Mouse (Mus musculus): ENCODE measurements around the gene Cidec. TPM values are rescaled to one million over a fixed set of nuclear protein-coding genes. Genes with fewer than 3 reads are reported as not detected.

The Cidec gene
- polyA plus RNA-seq, 1 experiment from 2014 or later = not detected

- Histone ChIP-seq H3K4me2 (peak overlapping the region; percentile 78), H3K36me3 (no peaks in the 10 kb centered on the region), H3K9me3 (no peaks in the 10 kb centered on the region), H3K27ac (no peak overlapping the region), H3K27me3 (peaks cover 28% of the 10 kb centered on the region), H3K4me1 (peaks cover 34% of the 10 kb centered on the region), H3K4me3 (peak overlapping the region; percentile 44), H3K9ac (0 out of 2 replicates have a peak overlapping the region, but pooled peaks have one; percentile 23)
- no peak for ATAC-seq (ENCODE audit: insufficient number of reproducible peaks, low FRiP score, low TSS enrichment, low read depth)
- WGBS = 2% methylated on average over 31 of the region's 31 CpGs
Observed at GRCm38 (mm10) chr6:113469432-113469831, 33.9 kb upstream of the Cidec start.

GRCm38 (mm10) chr6:113469021-113469420, 33.5 kb upstream of the Cidec start:
- H3K4me3 ChIP-seq = peak overlapping the region; percentile 44
- H3K27ac ChIP-seq = no peak overlapping the region
- 5% methylated on average over 9 of the region's 9 CpGs for WGBS
- H3K4me2 ChIP-seq = peak overlapping the region; percentile 78
- peaks cover 34% of the 10 kb centered on the region for H3K4me1 ChIP-seq
- no peak overlapping the region for H3K9ac ChIP-seq
- H3K36me3 ChIP-seq = no peaks in the 10 kb centered on the region
- H3K9me3 ChIP-seq = no peaks in the 10 kb centered on the region
- H3K27me3 ChIP-seq = peaks cover 26% of the 10 kb centered on the region
- ATAC-seq (ENCODE audit: insufficient number of reproducible peaks, low FRiP score, low TSS enrichment, low read depth) = no peak

GRCm38 (mm10) chr6:113468512-113468911, 33.0 kb upstream of the Cidec start:
- Histone ChIP-seq H3K4me1 (peaks cover 34% of the 10 kb centered on the region), H3K27ac (no peak overlapping the region), H3K36me3 (no peaks in the 10 kb centered on the region), H3K27me3 (peaks cover 23% of the 10 kb centered on the region), H3K9me3 (no peaks in the 10 kb centered on the region), H3K4me2 (no peak overlapping the region), H3K9ac (no peak overlapping the region), H3K4me3 (no peak overlapping the region)
- WGBS = 63% methylated on average over 3 of the region's 3 CpGs
- no peak for ATAC-seq (ENCODE audit: insufficient number of reproducible peaks, low FRiP score, low TSS enrichment, low read depth)

GRCm38 (mm10) chr6:113465602-113466001, 30.0 kb upstream of the Cidec start:
- H3K9ac ChIP-seq = no peak overlapping the region
- 71% methylated on average over 5 of the region's 5 CpGs for WGBS

GRCm38 (mm10) chr6:113464040-113464439, 28.5 kb upstream of the Cidec start:
- 62% methylated on average over 7 of the region's 7 CpGs for WGBS
- peaks cover 4% of the 10 kb centered on the region; the same call in 1 of the 2 replicates for H3K4me1 ChIP-seq

More at GRCm38 (mm10) chr6:113465602-113466001, 30.0 kb upstream of the Cidec start:
- Histone ChIP-seq H3K9me3 (no peaks in the 10 kb centered on the region), H3K4me1 (peaks cover 13% of the 10 kb centered on the region), H3K36me3 (no peaks in the 10 kb centered on the region), H3K4me3 (no peak overlapping the region), H3K27ac (no peak overlapping the region), H3K4me2 (no peak overlapping the region), H3K27me3 (peaks cover 16% of the 10 kb centered on the region)
- ATAC-seq (ENCODE audit: insufficient number of reproducible peaks, low FRiP score, low TSS enrichment, low read depth) = no peak

GRCm38 (mm10) chr6:113458635-113459034, 23.1 kb upstream of the Cidec start:
- H3K9ac ChIP-seq = no peak overlapping the region
- no peak for ATAC-seq (ENCODE audit: insufficient number of reproducible peaks, low FRiP score, low TSS enrichment, low read depth)
- H3K4me1 ChIP-seq = 0 out of 2 replicates have a peak, but pooled peaks cover 2% of the 10 kb centered on the region
- H3K27ac ChIP-seq = no peak overlapping the region
- H3K36me3 ChIP-seq = no peaks in the 10 kb centered on the region
- H3K27me3 ChIP-seq = 0 out of 2 replicates have a peak, but pooled peaks cover 4% of the 10 kb centered on the region
- H3K9me3 ChIP-seq = no peaks in the 10 kb centered on the region
- H3K4me2 ChIP-seq = no peak overlapping the region
- no peak overlapping the region for H3K4me3 ChIP-seq
- 46% methylated on average over 10 of the region's 10 CpGs for WGBS

More at GRCm38 (mm10) chr6:113464040-113464439, 28.5 kb upstream of the Cidec start:
- H3K9ac ChIP-seq = no peak overlapping the region
- H3K27me3 ChIP-seq = 0 out of 2 replicates have a peak, but pooled peaks cover 8% of the 10 kb centered on the region
- no peaks in the 10 kb centered on the region for H3K9me3 ChIP-seq
- no peak overlapping the region for H3K27ac ChIP-seq
- no peak overlapping the region for H3K4me3 ChIP-seq
- H3K4me2 ChIP-seq = no peak overlapping the region
- no peak for ATAC-seq (ENCODE audit: insufficient number of reproducible peaks, low FRiP score, low TSS enrichment, low read depth)
- no peaks in the 10 kb centered on the region for H3K36me3 ChIP-seq

- no peak within 1 kb of the TSS for H3K4me2 ChIP-seq
- no peak within 1 kb of the TSS for H3K27ac ChIP-seq
- H3K9me3 ChIP-seq = no peaks in the 10 kb centered on the region
- H3K9ac ChIP-seq = no peak within 1 kb of the TSS
- no peak for ATAC-seq (ENCODE audit: insufficient number of reproducible peaks, low FRiP score, low TSS enrichment, low read depth)
- H3K27me3 ChIP-seq = 0 out of 2 replicates have a peak, but pooled peaks cover 4% of the 10 kb centered on the region
- H3K4me3 ChIP-seq = no peak within 1 kb of the TSS
- H3K36me3 ChIP-seq = no peaks in the 10 kb centered on the region
- 57% methylated on average over 10 of the region's 10 CpGs for WGBS
- H3K4me1 ChIP-seq = 0 out of 2 replicates have a peak, but pooled peaks cover 2% of the 10 kb centered on the region
Observed at GRCm38 (mm10) chr6:113457952-113458534, 22.5 kb upstream of the Cidec start, which contains the start of gene Il17re. TSS of gene Il17re (plus strand) at chr6:113458484.

GRCm38 (mm10) chr6:113455007-113455406, 19.4 kb upstream of the Cidec start:
- no peak overlapping the region for H3K4me3 ChIP-seq
- ATAC-seq (ENCODE audit: insufficient number of reproducible peaks, low FRiP score, low TSS enrichment, low read depth) = no peak
- no peaks in the 10 kb centered on the region for H3K9me3 ChIP-seq
- no peak overlapping the region for H3K4me2 ChIP-seq
- H3K4me1 ChIP-seq = peaks cover 15% of the 10 kb centered on the region; the same call in 1 of the 2 replicates
- no peaks in the 10 kb centered on the region for H3K36me3 ChIP-seq
- no peak overlapping the region for H3K9ac ChIP-seq
- 0 out of 2 replicates have a peak, but pooled peaks cover 4% of the 10 kb centered on the region for H3K27me3 ChIP-seq
- 69% methylated on average over 5 of the region's 5 CpGs for WGBS
- no peak overlapping the region for H3K27ac ChIP-seq

GRCm38 (mm10) chr6:113451839-113452238, 16.3 kb upstream of the Cidec start:
- Histone ChIP-seq H3K4me3 (no peak overlapping the region), H3K27me3 (no peaks in the 10 kb centered on the region), H3K36me3 (peaks cover 24% of the 10 kb centered on the region), H3K27ac (peak overlapping the region; percentile 48; the same call in 1 of the 2 replicates), H3K4me2 (no peak overlapping the region), H3K9me3 (no peaks in the 10 kb centered on the region), H3K4me1 (peaks cover 12% of the 10 kb centered on the region; the same call in 1 of the 2 replicates), H3K9ac (no peak overlapping the region)
- 52% methylated on average over 2 of the region's 2 CpGs for WGBS
- ATAC-seq (ENCODE audit: insufficient number of reproducible peaks, low FRiP score, low TSS enrichment, low read depth) = peak; percentile 78

GRCm38 (mm10) chr6:113447639-113448038, 12.1 kb upstream of the Cidec start:
- Histone ChIP-seq H3K9ac (no peak overlapping the region), H3K27me3 (no peaks in the 10 kb centered on the region), H3K4me3 (no peak overlapping the region), H3K9me3 (no peaks in the 10 kb centered on the region), H3K4me1 (peaks cover 19% of the 10 kb centered on the region), H3K4me2 (no peak overlapping the region), H3K36me3 (peaks cover 30% of the 10 kb centered on the region), H3K27ac (no peak overlapping the region)
- 93% methylated on average over 4 of the region's 4 CpGs for WGBS
- no peak for ATAC-seq (ENCODE audit: insufficient number of reproducible peaks, low FRiP score, low TSS enrichment, low read depth)

- peaks cover 11% of the 10 kb centered on the region for H3K4me1 ChIP-seq
- no peaks in the 10 kb centered on the region for H3K27me3 ChIP-seq
- H3K4me3 ChIP-seq = no peak overlapping the region
- H3K27ac ChIP-seq = no peak overlapping the region
- no peak for ATAC-seq (ENCODE audit: insufficient number of reproducible peaks, low FRiP score, low TSS enrichment, low read depth)
- H3K9ac ChIP-seq = no peak overlapping the region
- no peak overlapping the region for H3K4me2 ChIP-seq
- 77% methylated on average over 8 of the region's 8 CpGs for WGBS
- H3K36me3 ChIP-seq = peaks cover 30% of the 10 kb centered on the region
- H3K9me3 ChIP-seq = no peaks in the 10 kb centered on the region
Observed at GRCm38 (mm10) chr6:113444207-113444965, 8.8 kb upstream of the Cidec start.

GRCm38 (mm10) chr6:113443091-113443490, 7.5 kb upstream of the Cidec start:
- Histone ChIP-seq H3K9me3 (no peaks in the 10 kb centered on the region), H3K27me3 (no peaks in the 10 kb centered on the region), H3K27ac (no peak overlapping the region), H3K4me1 (peaks cover 11% of the 10 kb centered on the region), H3K4me2 (peak overlapping the region; percentile 75), H3K36me3 (peaks cover 19% of the 10 kb centered on the region), H3K9ac (peak overlapping the region; percentile 63), H3K4me3 (peak overlapping the region; percentile 95)
- WGBS = 47% methylated on average over 12 of the region's 12 CpGs
- no peak for ATAC-seq (ENCODE audit: insufficient number of reproducible peaks, low FRiP score, low TSS enrichment, low read depth)
